Mouse (Mus musculus) layer of hippocampus, postnatal 25 days (tissue): ENCODE results near the gene Rtn4rl1. TPM values are rescaled to one million over a fixed set of nuclear protein-coding genes. Genes with fewer than 3 reads are reported as not detected.
"Not testable (repeated sequence)": the region's sequence is repeated elsewhere in the genome, so short reads cannot be mapped to it uniquely, and the experiment has no call there.

Experiments used
- DNase-seq, 2 experiments: peaks; one replicate each; pipeline ENCODE4 v3.0.0; 2022; ENCODE audit warnings: mixed read lengths in 2 of 2, low spot score in 1 of 2; ENCODE audit errors: extremely low spot score in 1 of 2
- total RNA-seq, 2 experiments: library from RNA; stranded (reverse); gene quantifications; 2 replicates each; pipeline ENCODE4 v1.2.3; 2021

The Rtn4rl1 gene
- total RNA-seq, 2 experiments from 2014 or later: 94.7 to 106 TPM

DNA sequence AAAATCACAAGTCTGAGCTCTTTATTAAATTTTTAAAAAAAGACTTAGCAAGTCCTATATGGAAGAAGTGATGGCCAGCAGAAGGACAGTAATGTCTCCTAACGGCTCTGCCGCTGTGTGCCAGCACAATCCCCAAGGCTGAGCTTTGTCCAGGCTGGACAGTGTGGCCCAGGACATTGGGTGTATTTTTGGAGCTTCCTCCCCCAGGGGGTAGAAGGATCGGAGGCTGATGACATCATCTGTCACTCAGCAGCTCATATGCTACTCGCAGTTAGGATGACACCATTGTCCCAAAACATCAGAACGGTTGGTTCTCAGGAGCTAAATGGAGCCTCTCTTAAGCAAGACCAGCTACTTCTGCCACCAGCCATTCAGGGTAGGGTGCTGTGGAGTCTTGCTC lies 74.9 kb downstream of the Rtn4rl1 start:
- DNase-seq: no peak

DNA sequence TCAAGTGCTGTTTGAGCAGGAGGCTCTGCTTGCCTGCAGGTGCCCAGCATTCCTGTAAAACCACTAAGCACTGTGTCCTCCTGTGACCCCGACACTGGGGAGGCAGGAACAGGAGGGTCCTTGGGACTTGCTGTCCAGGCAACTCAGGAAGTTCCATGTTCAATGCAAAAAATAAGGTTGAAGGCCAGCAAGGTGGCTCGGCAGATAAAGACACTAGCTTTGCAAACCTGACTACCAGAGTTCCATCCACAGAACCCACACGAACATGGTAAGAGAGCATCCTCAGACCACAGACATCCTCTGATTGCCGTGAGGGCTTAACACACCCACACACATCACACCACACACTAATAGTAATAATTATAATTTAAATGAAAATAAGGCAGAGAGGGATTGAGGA lies 75.6 kb downstream of the Rtn4rl1 start:
- DNase-seq: no peak

DNA sequence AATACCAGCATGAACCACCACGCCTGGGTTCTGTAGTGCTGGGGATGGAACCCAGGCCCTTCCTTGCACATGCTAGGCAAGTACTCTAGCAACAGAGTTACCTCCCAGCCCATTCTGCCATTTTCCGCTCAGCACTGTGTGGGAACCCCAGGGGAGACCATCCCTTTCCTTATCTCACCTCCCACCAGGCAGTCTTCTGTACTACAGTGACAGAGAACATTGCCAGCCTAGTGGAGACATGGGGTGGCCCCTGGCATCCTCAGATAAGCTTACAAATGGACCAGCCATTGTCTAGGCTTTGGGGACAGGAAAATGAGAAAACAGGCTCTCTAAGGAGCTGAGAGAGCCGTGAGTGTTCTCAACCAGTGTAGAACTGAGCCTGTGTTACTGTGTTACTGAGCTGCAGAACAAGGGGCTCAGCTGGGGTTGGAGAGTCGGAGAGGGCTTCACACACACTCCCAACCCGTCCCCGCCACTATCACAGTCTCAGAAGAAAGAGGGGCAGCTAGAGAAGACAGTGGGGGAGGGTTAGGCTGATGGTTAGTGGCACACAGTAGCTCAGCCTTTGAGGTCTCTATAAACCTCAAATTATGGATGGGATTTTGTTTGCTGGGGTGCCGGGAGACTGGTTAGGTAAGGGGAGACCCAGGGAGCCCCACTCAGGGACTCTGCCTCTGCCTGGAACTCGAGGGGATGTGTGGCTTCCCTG lies 76.8 kb downstream of the Rtn4rl1 start:
- no peak for DNase-seq

DNA sequence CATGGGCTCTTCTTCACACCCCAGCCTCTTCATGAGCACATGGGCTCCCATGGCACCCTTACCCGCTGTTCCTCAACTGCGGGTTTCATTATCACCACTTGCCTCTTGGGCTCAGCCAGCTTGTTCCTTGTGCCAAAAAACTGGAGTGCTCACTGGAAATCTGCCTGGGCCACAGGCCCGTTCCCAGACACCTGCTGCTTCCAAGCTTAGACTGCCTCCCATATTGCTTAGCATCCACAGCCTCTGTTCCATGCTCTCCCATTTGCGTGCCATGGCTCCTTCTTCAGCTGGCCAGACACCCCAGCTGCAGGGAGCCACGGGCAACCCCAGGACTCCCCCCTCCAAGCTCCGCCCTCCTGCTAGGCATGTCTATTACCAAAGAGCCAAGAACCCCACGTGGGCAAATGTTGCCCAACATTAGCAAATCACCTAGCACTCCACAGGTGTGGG lies 77.4 kb downstream of the Rtn4rl1 start:
- no peak for DNase-seq

DNA sequence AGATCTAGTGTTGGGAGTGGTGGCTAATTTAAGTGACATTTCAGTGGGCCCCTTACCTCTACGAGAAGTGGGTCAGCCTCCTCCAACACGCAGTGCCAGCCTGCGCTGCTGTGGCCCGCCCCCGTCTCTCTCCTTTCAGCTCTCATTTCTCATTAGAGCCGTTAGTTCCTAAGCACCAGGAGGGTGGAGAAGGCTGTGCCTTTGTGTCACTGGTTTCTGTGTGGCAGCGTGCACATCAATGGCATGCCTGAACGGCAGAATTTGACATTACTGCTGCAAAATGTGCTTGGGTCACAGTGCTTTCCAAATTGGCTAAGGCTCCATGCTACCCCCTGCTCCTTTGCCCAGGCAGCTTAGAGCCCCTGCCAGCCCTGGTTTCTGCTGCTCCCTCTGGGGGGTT lies 79.9 kb downstream of the Rtn4rl1 start:
- DNase-seq: no peak

DNA sequence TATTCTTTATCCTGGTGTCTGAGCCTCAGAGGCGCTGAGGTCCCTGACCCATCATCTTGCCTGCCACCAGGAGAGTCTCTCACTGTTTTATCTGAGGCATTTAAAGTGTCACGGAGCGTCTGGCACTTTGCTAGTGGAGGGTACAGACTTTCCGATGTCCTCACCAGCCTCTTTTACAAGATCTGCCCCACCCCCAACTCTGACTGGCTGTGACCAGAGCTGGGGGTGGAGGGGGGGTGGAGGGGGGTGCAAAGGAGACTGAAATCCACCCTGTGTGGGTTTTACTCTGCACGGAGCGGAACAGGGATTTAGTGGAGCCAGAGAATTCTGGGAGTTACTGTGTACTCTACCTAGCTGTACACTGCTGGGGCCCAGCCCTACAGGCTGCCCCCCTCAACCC lies 81.5 kb downstream of the Rtn4rl1 start:
- no peak for DNase-seq

DNA sequence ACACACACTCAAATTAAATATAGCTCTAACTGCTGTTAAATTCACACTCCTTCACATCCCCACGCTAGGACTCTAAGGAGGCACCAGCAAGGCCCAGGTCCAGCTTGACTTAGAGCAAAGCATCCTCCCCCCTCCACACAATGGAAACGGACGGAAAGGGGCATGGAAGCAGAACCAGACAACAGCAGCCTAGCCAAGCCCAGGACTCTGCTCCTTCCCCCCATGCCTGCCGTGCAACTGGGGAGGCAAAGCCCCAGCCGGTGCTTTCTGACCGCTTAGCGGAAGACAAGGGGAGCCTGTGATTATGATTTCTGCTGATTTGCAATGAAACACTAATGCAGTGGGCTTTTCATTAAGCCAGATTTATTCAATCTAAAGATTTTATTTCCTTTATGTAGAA lies 84.5 kb downstream of the Rtn4rl1 start:
- no peak for DNase-seq

DNA sequence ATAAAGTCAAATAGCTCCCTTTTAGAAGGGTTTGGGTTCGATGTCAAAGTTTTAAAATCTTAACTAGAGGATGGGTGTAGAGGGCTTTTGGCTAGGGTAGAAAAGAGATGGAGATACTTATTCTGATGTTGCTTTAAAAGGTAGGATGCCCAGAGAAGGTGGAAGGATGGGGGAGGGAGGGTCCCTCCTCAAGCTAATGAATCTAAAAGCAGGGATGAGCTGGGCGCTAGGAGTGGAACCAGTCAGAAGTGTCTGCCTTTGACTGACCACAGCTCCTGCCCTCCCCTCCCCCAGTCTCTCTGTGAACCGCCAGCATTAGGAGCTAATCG lies 85.4 kb downstream of the Rtn4rl1 start:
- no peak for DNase-seq

DNA sequence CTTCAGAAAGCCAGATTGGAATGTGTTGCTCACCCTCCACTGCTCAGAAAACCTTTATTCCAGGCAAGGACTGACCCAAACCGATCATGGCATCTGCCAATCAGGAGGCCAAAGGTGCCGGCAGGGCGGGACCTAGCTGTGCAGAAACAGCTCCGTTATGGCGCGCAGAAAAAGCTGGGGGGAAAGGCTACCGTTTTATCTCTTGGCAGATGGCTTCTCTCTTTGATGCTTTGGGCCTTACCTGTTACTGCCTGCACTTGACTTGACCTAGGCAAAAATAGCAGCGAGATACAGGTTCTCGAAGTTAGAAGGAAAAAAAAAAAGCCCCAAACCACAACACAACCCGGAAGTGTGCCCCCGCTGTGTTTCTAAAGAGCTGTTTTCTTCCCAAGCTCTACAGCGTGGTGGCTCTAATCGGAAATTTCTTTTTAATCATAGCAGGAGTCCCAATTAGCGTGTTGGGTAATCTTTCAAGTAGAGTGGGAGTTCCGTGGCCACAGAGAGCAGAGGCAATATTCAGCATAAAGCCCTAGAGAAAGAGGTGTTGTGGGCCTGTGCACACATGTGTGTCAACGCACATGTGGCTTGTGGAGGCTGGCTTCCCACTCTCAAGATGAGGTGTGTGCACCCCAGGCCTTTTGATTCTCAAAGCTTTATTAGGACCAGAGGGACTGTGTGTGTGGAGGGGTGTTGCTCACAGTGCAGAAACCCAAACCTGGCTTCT lies 85.9 kb downstream of the Rtn4rl1 start:
- DNase-seq: no peak

DNA sequence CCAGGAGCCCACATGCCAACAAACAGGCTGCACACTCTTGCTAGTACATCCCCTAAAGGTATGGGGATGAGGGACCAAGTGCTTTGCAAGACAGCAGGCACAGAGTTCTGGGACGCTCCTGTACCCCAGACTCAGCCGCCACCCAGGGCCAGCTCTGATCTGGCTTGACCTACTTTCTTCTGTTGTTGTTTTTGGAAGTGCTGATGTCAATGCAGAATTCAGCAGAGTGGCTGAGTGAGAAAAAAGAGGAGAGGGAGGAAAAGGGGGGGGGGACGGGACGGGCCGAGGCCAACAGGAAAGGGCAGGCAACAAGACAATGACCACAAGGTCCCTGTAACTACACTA lies 86.5 kb downstream of the Rtn4rl1 start:
- DNase-seq: no peak

DNA sequence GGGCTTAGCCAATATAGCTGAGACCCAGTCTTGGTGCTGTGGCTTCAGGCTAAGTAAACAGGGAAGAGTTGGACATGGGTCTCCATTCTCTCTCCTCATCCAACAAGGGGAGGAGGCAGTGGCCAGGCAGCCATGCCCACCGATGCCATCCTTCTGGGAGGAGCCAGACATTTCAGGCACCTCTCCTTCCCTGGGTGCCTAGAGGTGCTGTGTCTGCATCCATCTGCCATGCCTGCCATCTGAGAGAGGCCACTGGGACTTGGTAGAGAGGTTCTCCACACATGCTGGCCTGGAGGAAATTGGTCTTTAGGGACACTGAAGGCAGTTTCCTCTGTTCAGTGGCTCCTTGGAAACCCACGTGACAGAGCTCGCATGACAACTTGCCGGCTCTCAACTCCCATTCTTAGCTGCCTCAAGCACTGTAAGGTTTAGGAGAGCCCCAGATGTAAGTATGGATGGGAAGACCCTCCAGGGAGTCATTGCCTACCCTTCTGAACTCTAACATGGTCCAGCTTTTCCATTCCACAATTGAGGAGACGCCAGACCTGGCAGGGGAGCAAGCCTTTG lies 86.9 kb downstream of the Rtn4rl1 start:
- DNase-seq: no peak

DNA sequence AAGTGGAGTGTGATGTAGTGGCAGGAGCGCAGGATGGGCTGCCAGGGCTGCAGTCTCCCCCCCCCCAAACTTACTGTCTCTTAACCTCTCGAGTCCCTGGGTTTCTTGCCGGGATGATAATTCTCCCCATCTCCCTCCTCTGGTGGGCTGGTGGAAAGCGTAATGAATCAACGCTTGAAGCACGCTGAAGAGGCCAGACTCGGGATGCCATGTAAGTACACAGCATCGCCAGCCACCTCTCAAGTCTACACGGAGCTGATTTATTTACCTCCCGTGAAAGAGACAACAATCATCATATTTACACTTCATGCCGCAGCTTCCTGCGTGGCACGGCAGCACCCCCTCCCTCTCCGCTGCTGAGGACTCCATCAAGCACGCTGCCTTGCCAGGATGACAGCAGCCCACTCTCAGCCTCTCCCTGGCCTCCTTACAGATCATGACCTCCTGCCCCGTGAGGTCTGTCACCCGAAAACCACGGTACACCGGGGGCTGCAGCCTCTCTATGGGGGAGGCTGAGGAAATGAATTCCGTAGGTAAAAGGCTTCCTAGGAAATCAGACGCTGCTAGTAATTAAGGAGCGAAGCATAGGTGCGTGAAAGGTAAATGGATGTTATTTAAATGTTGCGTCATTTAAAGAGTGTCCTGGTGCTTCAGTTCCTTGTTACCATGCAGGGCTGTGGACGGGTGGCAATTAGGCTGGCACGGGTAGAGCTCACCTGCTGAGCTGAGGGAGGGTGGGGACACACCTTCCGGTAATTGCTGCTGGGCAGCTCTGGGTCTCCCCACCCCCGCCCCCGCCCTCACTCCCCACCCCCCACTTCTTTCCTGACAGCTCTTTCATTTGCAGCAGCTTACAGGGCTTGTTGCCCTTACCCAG lies 88.0 kb downstream of the Rtn4rl1 start:
- no peak for DNase-seq

DNA sequence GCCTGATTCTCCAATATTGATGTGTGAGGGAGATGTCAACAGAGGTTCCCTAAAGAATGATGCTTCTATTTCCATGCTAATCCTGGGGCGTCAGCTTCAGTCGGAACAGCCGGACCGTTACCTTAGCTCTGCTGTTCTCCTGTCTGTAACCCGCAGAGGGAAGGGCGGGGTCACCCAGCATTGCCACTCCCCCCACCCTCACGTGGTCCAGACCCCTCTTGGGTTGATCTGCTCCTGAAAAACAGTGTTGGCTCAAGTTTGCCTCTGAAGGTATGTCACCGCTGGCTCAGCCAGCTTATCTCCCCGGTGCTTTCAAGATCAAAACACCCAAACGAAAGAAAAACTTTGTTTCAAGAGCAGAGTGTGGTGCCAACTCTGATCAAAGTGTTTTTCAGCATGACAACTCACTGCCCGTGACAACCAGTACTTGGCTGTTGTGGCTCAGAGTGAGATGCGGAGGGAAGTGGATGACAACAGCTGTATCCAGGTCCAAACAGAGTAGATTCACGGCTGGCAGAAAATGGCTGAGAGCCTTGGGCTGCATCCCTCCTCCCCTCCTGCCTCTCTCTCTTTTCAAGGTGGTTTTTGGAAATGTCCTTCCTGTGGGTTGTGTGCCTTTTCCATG lies 89.0 kb downstream of the Rtn4rl1 start:
- no peak for DNase-seq

DNA sequence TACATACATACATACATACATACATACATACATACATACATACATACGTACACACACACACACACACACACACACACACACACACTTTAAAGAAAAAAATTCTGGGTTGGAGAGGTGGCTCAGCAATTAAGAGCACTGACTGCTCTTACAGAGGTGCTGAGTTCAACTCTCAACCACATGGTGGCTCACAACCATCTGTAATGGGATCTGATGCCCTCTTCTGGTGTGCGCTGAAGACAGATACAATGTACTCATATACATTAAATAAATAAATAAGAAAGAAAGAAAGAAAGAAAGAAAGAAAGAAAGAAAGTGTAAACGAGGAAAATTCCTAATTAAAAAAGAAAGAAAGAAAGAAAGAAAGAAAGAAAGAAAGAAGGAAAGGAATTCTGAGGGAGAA lies 90.2 kb downstream of the Rtn4rl1 start:
- not testable (repeated sequence) for DNase-seq

DNA sequence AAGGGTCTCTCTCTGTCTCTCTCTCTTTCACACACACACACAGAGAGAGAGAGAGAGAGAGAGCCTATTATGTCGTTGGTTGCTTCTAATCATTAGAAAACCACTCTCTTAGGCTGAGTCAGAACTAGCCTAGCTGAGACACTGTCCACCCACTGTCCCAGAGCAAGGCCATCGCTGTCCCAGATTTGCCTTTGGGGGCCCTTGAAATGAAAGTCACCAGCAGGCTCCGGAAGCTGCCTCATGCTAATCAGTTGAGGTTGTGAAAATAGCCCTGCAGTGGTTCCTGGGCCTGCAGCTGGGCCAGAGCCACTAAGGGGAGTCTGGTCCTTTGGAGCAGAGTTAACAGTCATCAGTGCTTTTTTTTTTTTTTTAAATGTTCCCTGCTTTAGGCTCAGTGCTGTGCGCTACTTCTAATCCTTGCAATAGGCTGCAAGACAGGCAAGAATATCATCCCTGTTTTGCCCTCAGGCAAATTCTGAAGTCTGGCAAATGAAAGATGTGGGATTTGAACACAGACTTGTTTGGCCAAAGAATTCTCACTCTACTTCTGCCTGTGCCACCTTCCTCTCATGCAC lies 92.4 kb downstream of the Rtn4rl1 start:
- DNase-seq: no peak

DNA sequence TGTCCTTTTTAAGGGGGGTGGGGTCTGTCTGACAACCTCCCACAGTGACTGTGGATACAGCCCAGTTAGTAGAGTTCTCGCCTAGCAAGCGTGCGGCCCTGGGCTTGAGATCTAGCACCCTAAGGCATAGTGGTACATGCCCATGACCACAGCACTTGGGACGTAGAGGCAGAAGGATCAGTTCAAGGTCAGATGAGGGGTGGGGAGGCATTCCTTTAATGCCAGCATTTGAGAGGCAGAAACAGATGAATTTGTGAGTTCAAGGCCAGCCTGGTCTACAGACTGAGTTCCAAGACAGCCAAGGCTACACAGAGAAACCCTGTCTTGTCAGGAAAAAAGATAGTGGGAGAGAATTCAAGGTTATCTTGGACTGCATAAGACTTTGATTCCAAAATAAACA lies 93.3 kb downstream of the Rtn4rl1 start:
- DNase-seq: no peak

DNA sequence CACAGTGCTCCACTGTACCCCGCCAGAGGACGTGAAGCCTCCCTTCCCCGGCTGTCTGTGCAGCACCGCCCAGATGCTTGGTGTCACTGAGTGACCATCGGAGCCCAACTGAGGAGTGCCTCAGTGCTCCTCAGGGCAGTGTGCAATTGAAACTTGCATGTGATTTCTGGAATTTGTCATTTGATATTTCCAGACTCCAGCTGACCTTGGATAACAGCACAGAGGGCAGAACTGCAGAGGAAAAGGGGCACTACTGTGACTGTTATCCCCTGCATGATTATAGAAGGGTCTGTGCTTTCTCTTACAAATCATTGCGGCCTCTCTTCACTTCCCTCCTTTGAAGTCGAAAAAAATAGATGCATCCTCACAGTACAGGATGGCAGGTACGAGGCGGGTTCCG lies 94.4 kb downstream of the Rtn4rl1 start:
- DNase-seq: no peak

DNA sequence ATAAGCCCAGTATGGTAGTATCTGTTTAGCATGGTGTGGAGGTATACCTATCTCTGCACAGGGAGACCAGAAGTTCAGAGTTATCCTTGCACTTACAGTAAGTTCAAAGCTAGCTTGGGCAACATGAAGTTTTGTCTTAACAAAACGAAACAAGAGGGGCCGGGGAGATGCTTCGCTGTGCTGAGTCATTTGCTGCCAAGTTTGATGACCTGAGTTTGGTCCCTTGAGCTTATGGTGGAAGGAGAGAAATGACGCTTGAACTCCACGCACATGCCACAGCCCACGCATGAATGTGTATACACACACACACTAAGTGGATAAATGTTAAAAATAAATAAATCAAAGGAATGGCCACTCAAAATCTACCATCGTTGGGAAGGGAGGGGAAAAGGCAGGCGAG lies 94.9 kb downstream of the Rtn4rl1 start:
- no peak for DNase-seq

DNA sequence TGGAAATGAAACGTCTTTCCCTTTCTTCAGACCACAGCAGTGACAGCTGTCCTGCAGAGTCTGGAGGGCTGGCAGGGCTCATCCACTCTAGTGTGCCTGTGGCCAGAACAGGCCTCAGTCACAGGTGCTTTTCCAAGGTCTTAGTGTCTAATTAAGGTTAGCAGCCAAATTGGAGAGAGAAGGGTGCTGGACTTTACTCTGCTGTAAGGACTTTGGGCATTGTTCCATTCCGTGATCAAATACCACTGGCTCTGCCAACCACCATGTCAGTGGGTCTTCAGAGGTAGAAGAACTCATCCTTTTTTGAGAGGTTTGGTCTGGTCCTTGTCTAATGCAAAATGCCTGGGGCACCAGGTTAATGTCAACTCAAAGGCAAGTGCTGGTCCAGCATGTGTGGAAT lies 95.5 kb downstream of the Rtn4rl1 start:
- DNase-seq: no peak

DNA sequence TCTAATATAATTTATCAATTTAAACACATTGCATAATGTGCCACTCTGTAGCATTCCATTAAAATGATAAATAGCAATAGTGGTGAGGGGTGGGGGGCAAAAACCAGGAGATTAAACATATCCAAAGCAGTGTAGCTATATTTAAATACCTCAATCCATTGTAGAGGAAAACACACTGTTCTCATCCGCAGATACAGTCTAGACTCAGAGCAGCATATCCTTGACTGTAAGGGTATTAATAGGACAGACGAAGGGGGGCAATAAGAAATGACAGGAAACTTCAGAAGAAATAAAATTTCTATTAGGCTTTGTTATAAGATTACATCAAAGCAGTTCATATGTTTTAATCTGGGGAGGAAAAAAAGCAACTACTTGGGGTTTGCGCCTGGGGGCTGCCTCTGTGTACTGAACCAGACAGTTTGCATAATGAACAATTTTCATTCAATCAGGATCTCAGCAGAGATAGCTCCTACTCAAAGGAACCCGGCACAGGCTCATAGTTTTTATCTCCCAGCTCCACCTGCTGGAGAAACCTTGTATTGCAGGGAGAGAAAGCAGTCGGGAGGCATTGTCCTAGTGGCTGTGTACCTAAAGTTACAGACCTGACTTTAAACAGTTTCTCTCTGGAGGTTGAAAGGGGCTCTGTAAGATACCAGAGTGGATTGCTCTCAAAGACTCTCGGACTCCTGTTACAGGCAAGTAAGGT lies 97.1 kb downstream of the Rtn4rl1 start:
- peak; percentile 93 to 98 for DNase-seq
